Mouse (Mus musculus): ENCODE measurements around the gene Tubgcp4. TPM values are rescaled to one million over a fixed set of nuclear protein-coding genes. Genes with fewer than 3 reads are reported as not detected.

Gene Tubgcp4
- polyA plus RNA-seq, 1 experiment from 2014 or later, result 58.0 TPM

DNA sequence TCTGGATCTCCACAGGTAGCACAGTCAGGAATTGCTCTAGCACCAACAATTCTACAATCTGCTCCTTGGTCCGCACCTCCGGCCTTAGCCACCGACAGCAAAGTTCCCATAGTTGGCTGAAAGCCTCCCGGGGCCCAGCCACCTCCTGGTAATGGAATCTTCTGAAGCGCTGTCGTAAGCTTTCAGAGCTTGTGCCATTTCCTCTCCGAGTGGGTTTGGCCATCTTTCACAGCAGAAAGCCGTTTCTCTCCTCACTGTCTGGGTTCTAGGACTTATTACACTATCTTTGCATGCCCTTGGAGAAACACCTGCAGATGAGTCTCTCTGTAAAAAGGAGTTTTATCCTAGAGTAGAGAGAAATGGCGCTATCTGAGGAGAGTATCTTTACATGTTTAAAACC lies 552 bp upstream of the Tubgcp4 start:
- peaks cover 7% of the 10 kb centered on the region for H3K4me1 ChIP-seq (ENCODE audit: insufficient read depth)
- no peaks in the 10 kb centered on the region for H3K27me3 ChIP-seq (ENCODE audit: insufficient read depth, low read length)
- H3K9ac ChIP-seq, result peak overlapping the region; percentile 83
- H3K4me3 ChIP-seq (ENCODE audit: low read depth, low read length), result peak overlapping the region; percentile 82
- peaks cover 23% of the 10 kb centered on the region for H3K36me3 ChIP-seq (ENCODE audit: insufficient read depth)
- H3K27ac ChIP-seq (ENCODE audit: low read depth), result no peak overlapping the region
- H3K4me2 ChIP-seq, result peak overlapping the region; percentile 75
- no peak for ATAC-seq (ENCODE audit: insufficient read depth)
- DNase-seq, result peak; percentile 51
- no peak for TF ChIP-seq CTCF (IDR thresholded peaks at IDR 0.05; ENCODE audit: low read depth)
- 1% methylated on average over 9 of the region's 9 CpGs for WGBS
- no peaks in the 10 kb centered on the region for H3K9me3 ChIP-seq (ENCODE audit: low read depth, low read length)

DNA sequence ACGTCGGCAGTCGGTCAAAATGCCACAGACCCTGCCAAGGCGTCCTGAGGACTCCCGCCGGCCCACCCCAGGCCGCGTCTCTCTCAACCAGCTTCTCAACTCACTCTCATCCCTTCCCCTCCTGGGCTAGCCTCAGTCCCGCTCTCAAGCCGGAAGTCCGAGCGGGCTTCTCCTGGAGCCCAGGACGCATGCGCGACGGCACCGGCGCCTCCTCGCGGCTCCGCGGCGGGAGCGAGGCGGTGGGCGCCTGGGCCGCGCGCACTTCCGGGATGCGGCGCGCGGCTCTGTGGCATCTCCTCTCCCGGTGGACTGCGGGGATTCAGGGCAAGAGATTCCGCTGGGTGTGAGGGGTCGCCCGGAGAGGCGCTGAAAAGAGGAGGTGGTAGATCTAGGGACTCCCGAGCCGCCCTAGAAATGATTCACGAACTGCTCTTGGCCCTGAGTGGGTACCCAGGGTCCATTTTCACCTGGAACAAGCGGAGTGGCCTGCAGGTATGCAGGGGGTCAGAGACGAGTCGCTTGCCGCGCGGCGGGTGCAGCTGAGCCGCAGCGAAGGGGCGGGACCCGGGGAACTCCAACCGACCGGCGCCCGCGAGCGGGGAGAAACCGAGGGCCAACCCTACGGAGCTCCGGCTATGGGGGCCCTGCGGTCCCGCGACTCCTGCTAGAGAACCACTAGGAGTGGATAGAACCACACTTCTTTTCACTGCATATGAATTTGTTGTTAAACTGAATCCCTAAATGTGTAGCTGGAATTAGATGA lies 707 bp downstream of the Tubgcp4 start, which contains the start of gene Zscan29:
Zscan29 (minus strand) TSS at position 146 of the 763 bp plus-strand sequence.
- WGBS, result under 1% methylated on average over 66 of the region's 66 CpGs
- TF ChIP-seq CTCF (IDR thresholded peaks at IDR 0.05; ENCODE audit: low read depth), result no peak
- peak within 1 kb of the TSS; percentile 83 for H3K9ac ChIP-seq
- H3K4me3 ChIP-seq (ENCODE audit: low read depth, low read length), result peak within 1 kb of the TSS; percentile 82
- DNase-seq, result peak; percentile 96
- peak; percentile 97 for ATAC-seq (ENCODE audit: insufficient read depth)
- no peaks in the 10 kb centered on the region for H3K9me3 ChIP-seq (ENCODE audit: low read depth, low read length)
- H3K36me3 ChIP-seq (ENCODE audit: insufficient read depth), result peaks cover 31% of the 10 kb centered on the region
- no peaks in the 10 kb centered on the region for H3K27me3 ChIP-seq (ENCODE audit: insufficient read depth, low read length)
- H3K27ac ChIP-seq (ENCODE audit: low read depth), result peak within 1 kb of the TSS; percentile 87
- H3K4me2 ChIP-seq, result peak within 1 kb of the TSS; percentile 75
- H3K4me1 ChIP-seq (ENCODE audit: insufficient read depth), result peaks cover 7% of the 10 kb centered on the region

DNA sequence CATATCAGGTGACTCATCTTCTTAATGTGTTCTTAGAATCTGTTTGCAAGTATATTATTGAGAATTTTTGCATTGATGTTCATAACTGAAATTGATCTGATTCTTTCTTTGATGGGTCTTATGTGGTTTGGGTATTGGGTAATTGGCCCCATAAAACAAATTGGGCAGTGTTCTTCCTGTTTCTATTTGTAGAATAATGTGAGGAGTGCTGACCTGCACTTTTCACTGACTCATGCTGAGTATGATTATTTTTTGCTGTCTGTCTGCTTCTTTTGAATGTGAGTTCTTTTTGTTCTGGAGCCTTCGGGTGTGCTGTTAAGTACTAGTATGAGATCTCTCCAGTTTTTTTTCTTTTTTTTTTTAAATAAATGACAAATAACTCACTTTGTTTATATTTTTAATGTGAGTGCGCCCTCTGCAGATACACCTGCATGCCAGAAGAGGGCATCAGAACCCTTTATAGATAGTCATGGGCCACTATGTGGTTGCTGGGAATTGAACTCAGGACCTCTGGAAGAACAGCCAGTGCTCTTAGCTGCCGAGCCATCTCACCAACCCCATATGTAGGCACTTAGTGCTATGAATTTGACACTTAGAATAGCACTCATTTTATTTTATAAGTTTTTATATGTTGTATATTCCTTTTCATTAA lies 8.5 kb downstream of the Tubgcp4 start:
- Histone ChIP-seq H3K27ac (ENCODE audit: low read depth) (no peak overlapping the region), H3K9ac (no peak overlapping the region), H3K4me1 (ENCODE audit: insufficient read depth) (no peaks in the 10 kb centered on the region), H3K36me3 (ENCODE audit: insufficient read depth) (peaks cover 69% of the 10 kb centered on the region), H3K4me2 (no peak overlapping the region), H3K27me3 (ENCODE audit: insufficient read depth, low read length) (no peaks in the 10 kb centered on the region), H3K4me3 (ENCODE audit: low read depth, low read length) (no peak overlapping the region), H3K9me3 (ENCODE audit: low read depth, low read length) (no peaks in the 10 kb centered on the region)
- WGBS, result 92% methylated on average over 3 of the region's 3 CpGs
- DNase-seq, result no peak
- no peak for ATAC-seq (ENCODE audit: insufficient read depth)
- no peak for TF ChIP-seq CTCF (IDR thresholded peaks at IDR 0.05; ENCODE audit: low read depth)

DNA sequence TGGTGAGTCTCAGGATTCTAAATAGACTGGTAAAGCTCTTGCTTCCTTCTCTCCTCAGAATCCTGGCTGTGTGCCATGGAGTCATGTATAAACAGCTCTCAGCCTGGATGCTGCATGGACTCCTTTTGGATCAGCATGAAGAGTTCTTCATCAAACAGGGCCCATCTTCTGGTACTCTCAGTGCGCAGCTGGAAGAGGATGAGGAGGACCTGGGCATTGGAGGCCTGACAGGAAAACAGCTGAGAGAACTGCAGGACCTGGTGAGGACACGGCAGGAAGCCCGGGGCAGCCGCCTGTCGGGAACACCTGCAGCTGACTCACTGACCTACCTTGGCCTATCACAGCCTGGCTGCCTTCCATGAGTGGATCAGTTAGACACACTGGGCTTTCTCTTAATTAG lies 13.0 kb downstream of the Tubgcp4 start:
- H3K27me3 ChIP-seq (ENCODE audit: insufficient read depth, low read length), result no peaks in the 10 kb centered on the region
- no peak overlapping the region for H3K4me2 ChIP-seq
- no peaks in the 10 kb centered on the region for H3K9me3 ChIP-seq (ENCODE audit: low read depth, low read length)
- no peaks in the 10 kb centered on the region for H3K4me1 ChIP-seq (ENCODE audit: insufficient read depth)
- H3K36me3 ChIP-seq (ENCODE audit: insufficient read depth), result peaks cover 72% of the 10 kb centered on the region
- no peak overlapping the region for H3K9ac ChIP-seq
- WGBS, result 85% methylated on average over 5 of the region's 5 CpGs
- H3K27ac ChIP-seq (ENCODE audit: low read depth), result no peak overlapping the region
- no peak overlapping the region for H3K4me3 ChIP-seq (ENCODE audit: low read depth, low read length)
- ATAC-seq (ENCODE audit: insufficient read depth), result no peak
- DNase-seq, result peak; percentile 46
- no peak for TF ChIP-seq CTCF (IDR thresholded peaks at IDR 0.05; ENCODE audit: low read depth)

DNA sequence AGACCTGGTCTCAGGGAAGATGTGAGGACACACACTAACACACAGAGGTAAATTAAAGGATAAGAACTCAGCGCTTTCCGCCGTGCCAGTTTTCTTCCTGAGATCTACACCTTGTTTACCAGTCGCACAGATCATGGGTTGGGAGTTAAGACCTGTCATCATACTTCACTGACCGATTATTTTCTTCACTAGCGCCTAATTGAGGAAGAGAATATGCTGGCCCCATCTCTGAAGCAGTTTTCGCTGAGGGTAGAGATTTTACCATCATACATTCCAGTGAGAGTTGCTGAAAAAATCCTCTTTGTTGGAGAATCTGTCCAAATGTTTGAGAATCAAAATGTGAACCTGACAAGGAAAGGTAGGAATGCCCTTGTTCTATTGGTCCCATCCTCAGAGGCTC lies 13.7 kb downstream of the Tubgcp4 start:
- TF ChIP-seq CTCF (IDR thresholded peaks at IDR 0.05; ENCODE audit: low read depth), result no peak

DNA sequence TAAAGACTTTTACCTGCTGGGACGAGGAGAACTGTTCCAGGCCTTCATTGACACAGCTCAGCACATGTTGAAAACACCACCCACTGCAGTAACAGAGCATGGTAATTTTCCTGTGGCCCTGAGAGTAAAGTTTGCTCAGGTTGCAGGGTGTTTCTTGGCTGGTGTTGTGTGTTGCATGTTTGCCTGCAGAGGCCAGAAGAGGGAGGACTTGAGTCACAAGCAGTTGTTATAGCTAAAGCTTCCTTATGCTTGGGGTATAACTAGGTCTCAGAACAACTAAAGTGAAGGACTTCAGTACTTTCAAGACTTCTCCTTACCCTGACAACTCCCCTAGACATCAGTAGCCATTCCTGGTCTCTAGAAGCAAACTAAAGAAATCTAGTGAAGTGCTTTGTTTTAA lies 18.1 kb downstream of the Tubgcp4 start:
- Histone ChIP-seq H3K4me1 (ENCODE audit: insufficient read depth) (no peaks in the 10 kb centered on the region), H3K36me3 (ENCODE audit: insufficient read depth) (peaks cover 94% of the 10 kb centered on the region), H3K4me2 (no peak overlapping the region), H3K27me3 (ENCODE audit: insufficient read depth, low read length) (no peaks in the 10 kb centered on the region), H3K9ac (no peak overlapping the region), H3K4me3 (ENCODE audit: low read depth, low read length) (no peak overlapping the region), H3K27ac (ENCODE audit: low read depth) (no peak overlapping the region), H3K9me3 (ENCODE audit: low read depth, low read length) (no peaks in the 10 kb centered on the region)
- 74% methylated on average over 1 of the region's 1 CpGs for WGBS
- peak; percentile 37; the same call in 1 of the 2 replicates for TF ChIP-seq CTCF (IDR thresholded peaks at IDR 0.05; ENCODE audit: low read depth)
- DNase-seq, result no peak
- ATAC-seq (ENCODE audit: insufficient read depth), result no peak

More for the DNA sequence above, 13.7 kb downstream of the Tubgcp4 start:
- no peak overlapping the region for H3K4me2 ChIP-seq
- WGBS, result 94% methylated on average over 7 of the region's 7 CpGs
- no peaks in the 10 kb centered on the region for H3K4me1 ChIP-seq (ENCODE audit: insufficient read depth)
- no peak for ATAC-seq (ENCODE audit: insufficient read depth)
- peaks cover 73% of the 10 kb centered on the region for H3K36me3 ChIP-seq (ENCODE audit: insufficient read depth)
- no peaks in the 10 kb centered on the region for H3K27me3 ChIP-seq (ENCODE audit: insufficient read depth, low read length)
- no peak overlapping the region for H3K9ac ChIP-seq
- no peaks in the 10 kb centered on the region for H3K9me3 ChIP-seq (ENCODE audit: low read depth, low read length)
- no peak overlapping the region for H3K27ac ChIP-seq (ENCODE audit: low read depth)
- no peak for DNase-seq
- no peak overlapping the region for H3K4me3 ChIP-seq (ENCODE audit: low read depth, low read length)

DNA sequence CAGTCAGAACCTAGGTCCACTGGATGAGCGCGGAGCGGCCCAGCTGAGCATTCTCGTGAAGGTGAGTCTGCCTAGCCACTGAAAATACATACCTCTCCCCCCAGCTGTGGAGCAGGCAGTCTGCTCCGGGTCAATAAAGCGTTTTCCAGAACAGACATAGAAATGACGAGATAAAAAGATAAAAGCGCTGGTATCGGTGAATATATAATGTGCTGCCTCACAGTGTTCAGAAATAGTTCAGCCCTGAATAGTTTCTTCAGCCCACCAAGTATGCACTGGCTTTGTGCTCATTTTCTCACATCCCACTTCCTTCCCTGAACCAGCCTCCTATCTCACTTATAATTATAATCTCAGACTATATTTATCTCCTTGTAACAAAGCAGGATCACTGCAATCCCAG lies 25.0 kb downstream of the Tubgcp4 start:
- no peak for TF ChIP-seq CTCF (IDR thresholded peaks at IDR 0.05; ENCODE audit: low read depth)
- no peak overlapping the region for H3K27ac ChIP-seq (ENCODE audit: low read depth)
- peaks cover 98% of the 10 kb centered on the region for H3K36me3 ChIP-seq (ENCODE audit: insufficient read depth)
- H3K4me3 ChIP-seq (ENCODE audit: low read depth, low read length), result no peak overlapping the region
- H3K27me3 ChIP-seq (ENCODE audit: insufficient read depth, low read length), result no peaks in the 10 kb centered on the region
- H3K9me3 ChIP-seq (ENCODE audit: low read depth, low read length), result no peaks in the 10 kb centered on the region
- WGBS, result 89% methylated on average over 9 of the region's 9 CpGs
- ATAC-seq (ENCODE audit: insufficient read depth), result no peak
- DNase-seq, result no peak
- no peak overlapping the region for H3K9ac ChIP-seq
- no peaks in the 10 kb centered on the region for H3K4me1 ChIP-seq (ENCODE audit: insufficient read depth)
- no peak overlapping the region for H3K4me2 ChIP-seq
